Mouse (Mus musculus): ENCODE data around the gene 2510002D24Rik.

DNA sequence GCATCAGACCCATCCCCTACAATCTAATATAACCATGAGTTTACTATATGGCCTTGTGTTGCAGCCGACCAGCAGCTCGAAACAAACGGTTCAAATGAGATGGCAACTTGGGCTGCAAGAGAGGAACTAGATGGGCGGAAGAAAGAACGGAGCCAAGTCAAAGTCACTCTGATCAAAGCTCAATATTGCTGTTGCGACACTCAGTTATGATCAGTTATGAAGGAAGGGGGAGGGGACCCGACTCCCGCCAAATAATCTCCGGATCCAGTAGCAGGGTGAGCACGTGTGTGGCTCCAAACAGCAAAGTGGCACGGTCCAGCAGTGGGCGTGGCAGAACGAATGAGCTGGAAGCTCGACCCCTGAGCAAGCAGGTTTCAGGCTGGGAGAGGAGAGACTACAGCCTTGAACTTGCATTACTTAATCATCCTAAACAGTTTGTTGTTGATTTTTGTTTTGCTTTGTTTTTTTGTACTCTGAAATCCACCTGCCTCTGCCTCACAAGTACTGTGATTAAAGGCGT is 10.0 kb downstream of the 2510002D24Rik start:
- TF ChIP-seq EP300 (IDR thresholded peaks at IDR 0.05; ENCODE audit: low read depth) (no peak), CTCF (IDR thresholded peaks at IDR 0.05; ENCODE audit: low read depth) (no peak)

Measured in liver, embryonic 14.5 days (tissue).